Mouse (Mus musculus): ENCODE data around the gene Copg1. TPM values are rescaled to one million over a fixed set of nuclear protein-coding genes. Genes with fewer than 3 reads are reported as not detected.
A peak's percentile ranks its signal among the peaks of the same experiment; 100 is the strongest.

Copg1 gene
- 10 to 100 TPM; 38.3 to 41.1 (median 40.0) TPM for total RNA-seq (2022)

DNA sequence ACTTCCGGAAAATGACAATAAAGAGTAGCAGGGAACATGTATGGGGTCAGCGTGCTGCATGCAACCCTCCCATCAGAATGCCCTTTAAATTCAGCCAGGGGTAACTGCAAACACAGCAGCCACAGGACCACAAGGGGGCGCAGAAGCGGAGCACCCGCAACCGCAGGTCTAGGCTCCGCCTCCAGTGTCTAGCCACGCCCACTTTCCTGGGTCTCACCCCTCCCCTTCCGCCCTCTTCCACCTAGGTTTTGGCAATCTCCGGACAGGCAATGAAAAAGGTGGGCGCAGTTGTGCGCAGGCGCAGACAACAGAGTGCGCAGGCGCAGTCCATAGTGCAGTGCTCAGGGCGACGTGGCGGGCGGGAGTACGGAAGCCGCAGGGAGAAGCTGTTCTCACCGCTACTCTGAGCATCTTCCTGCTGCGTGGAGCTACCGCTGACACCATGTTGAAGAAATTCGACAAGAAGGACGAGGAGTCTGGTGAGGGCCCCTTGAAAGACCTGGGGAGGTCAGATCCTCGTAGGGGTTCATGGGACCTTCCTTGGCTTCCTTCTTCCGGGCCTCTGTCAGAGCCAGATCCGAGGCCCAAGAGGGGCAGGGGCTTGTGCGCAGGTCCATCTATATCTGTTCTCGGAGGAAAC, at the start of gene Copg1:
Gene Copg1, plus strand, starts transcription at position 221 of the 640 bp plus-strand sequence.
- DNase-seq (ENCODE audit: low spot score), result peak; percentile 100

DNA sequence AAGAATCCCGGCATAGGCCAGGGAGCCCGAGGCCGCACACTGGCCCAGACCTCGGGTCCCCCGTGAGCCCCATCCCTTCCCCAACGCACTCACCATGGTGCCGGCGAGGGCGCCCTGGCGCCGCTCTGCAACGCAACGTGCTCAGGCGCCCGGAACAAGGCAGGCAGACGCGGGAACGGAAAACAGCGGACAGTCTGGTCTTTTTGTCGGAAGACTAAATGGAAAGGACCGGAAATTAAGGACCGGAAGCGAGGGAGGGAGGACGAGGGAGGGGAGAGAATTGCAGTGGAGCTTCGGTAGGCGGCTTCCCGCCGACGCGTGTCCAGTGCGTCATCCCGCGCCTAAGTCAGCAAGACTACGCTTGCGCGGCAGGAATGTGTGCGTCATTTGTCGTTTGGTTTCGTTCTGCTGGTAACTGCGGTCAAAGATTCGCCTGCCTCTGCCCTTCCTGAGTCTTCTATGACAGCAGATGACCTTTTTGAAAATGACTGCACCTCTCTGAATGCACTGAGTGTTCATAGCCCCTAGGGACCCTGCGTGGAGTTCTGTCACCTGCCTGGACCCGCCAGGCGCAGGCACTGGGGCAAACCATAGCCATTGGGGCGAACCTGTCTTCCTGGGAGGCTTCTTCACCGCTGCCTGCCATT, 48.9 kb upstream of the Copg1 start, which contains the start of gene Isy1:
Gene Isy1, minus strand, starts transcription at position 248 of the 647 bp plus-strand sequence.
- DNase-seq (ENCODE audit: low spot score), result peak; percentile 97

DNA sequence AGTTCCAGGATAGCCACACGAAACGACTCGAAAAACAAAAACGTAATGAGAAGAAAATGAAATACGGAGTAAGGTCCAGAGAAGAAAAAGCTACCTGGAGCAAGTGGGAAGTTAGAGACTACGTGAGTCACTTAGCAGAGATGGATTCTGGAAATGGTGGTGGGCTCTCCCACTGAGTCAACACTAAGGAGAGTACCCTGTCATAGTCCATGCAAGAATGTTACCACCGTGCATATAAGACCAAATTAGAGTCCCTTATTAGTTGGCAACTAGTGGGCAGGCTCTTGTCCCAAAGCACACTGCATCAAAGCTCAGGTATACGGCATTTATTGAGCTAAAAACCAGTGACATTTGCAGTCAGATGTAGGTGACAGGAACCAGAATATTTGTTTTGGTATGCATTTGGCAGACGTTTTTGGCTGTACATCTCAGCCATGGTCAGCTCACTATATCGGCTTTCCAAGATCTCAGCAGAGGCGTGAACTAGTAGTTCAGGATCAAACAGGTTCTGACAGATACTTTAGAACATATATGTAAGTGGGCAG, 47.7 kb upstream of the Copg1 start:
- no peak for DNase-seq (ENCODE audit: low spot score)

DNA sequence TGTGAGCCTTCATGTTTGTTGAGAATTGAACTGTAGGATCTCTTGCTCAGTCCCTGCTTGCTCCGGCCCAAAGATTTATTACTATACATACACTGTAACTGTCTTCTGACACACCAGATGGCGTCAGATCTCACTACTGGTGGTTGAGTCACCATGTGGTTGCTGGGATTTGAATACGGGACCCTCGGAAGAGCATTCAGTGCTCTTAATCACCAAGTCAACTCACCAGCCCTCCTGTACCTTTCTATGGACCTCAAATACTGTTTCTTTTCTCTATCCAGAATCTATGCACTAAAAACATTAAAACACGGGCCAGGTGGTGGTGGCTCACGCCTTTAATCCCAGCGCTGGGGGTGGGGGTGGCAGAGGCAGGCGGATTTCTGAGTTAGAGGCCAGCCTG, 46.0 kb upstream of the Copg1 start:
- no peak for DNase-seq (ENCODE audit: low spot score)

DNA sequence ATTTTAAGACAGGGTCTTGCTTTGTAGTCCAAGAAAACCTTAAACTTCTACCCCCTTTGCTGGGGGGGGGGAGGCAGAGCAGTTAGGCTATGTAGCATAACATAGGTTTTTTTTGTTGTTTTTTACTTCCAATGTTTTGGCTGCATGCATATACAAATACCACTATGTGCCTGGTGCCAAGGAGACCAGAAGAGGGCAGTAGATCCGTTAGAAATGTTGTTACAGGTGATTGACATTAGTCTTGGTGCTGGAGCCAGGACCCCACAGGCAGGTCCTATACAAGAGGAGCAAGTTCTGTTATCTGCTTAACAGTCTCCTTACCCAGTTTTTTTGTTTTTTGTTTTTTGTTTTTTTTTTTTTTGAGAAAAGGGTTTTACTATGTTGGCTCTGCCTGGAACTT, 45.4 kb upstream of the Copg1 start:
- DNase-seq (ENCODE audit: low spot score), result no peak

DNA sequence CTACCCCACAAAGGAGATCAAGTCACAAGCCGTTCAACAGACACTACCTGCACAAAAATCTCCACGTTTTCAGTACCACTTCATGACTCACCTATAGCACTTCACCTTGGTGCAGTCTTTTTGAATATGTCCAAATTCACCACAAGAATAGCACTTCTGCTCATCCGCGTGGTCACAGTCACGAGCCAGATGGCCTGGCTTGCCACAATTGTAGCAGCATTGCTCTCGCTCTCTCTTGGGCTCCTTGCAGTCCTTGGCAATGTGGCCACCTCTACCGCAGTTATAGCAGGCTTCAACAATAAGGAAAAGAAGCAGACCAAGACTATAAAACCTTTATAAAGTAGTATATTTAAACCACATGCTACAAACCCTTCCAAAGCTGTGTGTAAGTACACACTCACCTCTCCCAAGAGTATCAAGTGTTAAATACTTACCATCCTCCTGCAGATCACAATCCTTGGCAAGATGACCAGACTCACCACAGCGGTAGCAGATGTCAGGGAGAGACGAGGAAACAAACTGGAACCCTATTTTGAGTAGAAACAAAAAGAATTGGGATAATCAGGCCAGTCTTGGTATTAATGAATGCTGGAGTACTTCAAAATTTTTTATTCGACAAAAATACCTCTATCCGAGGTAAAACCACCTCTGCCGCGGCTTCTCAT, 42.5 kb upstream of the Copg1 start:
- no peak for DNase-seq (ENCODE audit: low spot score)

DNA sequence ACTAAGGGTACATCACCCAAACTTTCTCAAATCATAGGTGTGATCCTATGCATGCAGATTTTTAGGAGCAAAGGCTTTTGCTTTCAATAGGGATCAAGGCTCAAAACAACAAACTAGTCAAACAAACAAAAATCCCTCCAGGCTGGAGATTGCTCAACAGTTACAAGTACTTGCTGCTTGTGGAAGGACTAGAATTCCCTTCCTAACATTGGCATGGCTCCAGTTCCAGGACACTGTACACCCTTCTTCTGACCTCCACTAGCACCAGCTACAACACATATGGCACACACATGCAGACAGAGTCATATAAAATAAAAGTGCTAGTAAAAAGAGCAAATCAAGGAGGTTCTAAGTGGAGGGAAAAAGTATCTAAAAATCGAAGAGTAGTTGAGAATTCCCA, 40.8 kb upstream of the Copg1 start:
- no peak for DNase-seq (ENCODE audit: low spot score)

DNA sequence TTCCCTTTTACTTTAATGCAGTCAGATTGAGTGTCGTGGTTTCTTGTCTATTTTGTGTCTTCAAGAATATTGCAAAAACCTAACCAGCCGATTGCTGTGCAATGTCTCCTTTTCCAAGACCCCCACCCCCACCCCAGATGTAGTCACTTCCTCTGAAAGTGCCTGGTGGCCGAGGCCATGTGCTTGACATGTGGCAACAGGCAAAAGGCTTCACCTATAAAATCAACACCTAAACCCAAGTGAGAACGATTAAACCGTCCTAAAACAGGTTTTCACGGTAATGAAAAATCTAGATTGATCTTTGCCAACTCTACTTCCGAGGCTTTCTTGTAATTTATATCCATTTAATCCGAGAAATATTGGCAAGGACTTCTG, 37.8 kb upstream of the Copg1 start:
- DNase-seq (ENCODE audit: low spot score), result no peak

DNA sequence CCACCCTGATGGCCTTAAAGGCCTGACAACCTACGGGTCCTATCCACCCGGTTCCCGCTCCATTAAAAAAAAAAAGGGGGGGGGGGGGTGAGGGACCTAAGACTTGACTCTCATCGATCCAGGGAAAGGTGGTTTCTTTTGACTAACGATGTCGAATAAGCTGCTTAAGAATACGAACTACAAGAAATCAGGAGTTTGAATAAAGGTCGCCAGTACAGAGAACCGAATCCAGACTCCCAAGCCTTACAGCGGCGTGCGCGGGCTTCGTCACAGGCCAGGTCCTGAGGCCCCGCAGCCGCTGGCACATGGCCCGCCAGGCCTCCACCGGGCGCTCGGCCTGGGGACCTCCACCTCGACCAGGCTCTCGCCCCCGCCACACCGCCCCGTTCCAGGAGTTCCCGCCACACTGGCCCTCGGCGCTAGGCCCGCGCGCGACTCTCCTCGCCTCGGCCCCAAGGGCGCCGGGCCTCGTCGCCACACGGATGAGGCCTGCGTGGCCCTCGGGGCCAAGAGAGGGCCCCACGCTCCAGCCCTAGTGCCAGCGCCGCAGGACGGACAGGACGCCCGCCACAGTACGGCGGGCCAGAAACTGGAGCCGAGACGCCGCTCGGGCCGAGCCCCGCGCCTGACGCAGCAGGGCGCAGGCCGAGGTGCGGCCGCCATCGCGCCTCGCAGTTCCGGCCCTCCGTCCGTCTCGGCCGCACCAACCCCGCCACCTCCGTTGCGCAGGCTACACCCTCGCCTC, 37.3 kb upstream of the Copg1 start:
- peak; percentile 46 for DNase-seq (ENCODE audit: low spot score)

DNA sequence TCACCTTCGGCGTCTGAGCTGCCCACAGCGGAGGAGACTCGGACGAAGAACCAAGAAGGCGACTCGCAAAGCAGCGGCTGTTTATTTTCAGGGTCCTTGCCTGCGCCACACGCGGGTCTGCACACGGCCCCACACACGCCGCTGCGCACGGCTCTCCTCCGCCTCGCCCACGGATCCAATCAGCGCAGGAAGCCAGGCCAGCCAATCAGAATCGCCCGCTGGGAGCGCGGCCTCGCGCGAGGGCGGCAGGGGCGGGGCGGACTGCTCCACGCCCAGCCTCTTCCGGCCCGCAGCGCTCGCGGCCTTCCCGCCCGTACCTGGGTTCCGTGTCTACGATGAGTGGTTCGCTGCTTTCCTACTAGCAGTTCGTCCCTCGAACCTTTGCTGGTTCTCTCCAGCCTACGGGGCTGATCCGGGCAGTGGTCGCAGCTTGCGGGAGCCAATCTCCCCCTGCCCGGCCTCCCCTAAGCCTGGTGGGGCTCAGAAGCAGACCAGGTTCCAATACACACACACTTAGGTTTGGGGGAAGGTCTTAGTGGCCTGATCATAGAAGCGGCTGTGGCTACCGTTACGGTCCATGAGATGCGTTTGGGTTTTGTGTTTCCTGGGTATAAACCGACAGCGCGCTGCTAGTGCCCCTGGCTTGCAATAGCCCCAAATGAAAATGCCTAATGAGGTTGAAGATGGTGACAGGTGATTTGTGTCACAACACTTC, 36.6 kb upstream of the Copg1 start, which contains the start of gene Cnbp:
Gene Cnbp, minus strand, starts transcription at position 207 of the 715 bp plus-strand sequence.
- peak; percentile 93 for DNase-seq (ENCODE audit: low spot score)

DNA sequence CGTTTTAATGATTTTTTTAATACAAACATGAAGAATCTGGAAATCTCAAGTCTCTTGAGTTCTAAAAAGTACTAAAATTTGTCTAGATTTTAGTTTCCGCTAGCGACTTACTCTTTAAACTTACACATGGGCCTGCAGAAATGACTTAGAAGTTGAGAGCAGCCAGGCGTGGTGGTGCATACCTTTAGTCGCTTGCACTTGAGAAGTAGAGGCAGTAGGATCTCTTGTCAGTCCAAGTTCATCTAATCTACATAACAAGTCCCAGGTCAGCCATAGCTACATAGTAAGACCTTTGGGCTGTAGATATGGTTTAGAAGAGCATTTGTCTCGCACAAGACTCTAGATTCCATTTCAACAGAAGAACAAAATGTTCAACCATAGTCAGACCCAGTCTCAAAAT, 35.7 kb upstream of the Copg1 start:
- no peak for DNase-seq (ENCODE audit: low spot score)

DNA sequence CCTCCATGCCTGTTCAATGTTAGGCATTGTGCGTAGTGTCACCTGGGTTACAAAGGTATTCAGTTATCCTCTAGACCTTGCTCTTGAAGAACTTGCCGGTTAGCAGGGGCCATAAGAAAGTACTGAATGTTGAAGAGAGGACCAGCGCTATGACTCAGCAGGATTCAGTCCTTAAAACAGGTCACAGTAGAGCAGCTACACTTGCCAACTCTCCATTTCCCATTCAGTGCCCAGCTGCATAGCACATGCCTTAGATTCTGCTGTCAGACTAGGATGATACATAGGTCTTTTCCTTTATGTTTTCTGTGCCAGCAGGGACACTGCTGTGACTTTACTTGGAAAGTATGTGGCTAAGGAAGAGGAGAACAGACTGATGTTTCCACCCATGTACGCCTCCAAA, 34.2 kb upstream of the Copg1 start:
- no peak for DNase-seq (ENCODE audit: low spot score)

DNA sequence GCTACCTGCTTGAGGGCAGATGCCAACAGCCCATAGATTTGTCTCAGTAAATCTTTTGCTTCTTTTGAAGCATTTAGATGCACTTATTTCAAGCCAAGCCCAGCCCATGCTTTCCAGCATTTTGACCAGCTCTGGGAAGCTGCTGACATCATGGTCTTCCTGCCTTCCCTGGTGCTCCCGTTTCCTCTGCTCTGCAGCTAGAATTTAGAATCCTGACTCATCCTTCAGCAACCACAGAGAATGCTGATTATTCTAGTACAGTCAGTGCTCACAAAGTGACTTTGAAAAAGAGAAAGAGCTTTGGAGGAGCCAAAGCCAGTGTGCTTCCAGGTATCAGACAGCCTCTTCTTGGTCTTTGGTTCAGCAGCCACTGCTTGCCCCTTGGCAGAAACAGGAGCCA, 30.5 kb upstream of the Copg1 start:
- no peak for DNase-seq (ENCODE audit: low spot score)

DNA sequence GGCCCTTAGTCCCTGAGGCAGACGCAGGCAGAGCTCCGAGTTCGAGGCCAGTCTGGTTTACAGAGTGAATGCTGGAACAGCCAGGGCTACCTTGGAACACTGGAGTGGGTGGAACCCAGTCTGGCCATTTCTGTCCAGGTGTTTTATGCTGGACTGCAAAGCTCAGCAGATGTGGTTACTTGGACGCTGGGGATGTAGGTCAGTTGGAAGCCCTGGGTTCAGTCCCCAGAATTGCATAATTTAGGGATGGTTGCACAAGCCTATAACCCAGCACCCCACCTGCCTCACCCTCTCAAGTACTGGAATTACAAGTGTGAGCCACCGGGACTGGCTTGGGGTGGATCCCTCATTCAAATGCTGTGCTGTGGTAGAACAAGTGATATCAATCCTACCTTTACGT, 21.4 kb upstream of the Copg1 start:
- DNase-seq (ENCODE audit: low spot score), result no peak

DNA sequence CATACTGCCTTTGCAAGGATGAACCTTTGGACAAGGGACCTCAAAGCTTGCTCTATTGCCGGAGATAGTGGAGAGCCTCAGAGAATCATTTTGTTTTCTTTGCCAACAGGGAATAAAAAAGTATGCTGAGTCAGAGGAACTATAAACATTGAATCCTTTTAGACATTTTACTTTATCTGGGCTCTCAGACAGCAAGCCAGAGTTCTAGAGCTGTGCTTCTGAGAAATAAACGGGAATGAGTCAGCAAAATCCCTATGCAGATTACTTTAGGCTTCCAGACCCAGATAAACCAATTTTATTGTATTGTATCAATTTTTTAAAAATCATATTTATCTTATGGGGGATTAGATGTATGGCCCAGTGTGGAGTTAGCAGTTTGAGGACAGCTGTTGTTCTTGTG, 20.4 kb upstream of the Copg1 start:
- DNase-seq (ENCODE audit: low spot score), result no peak

DNA sequence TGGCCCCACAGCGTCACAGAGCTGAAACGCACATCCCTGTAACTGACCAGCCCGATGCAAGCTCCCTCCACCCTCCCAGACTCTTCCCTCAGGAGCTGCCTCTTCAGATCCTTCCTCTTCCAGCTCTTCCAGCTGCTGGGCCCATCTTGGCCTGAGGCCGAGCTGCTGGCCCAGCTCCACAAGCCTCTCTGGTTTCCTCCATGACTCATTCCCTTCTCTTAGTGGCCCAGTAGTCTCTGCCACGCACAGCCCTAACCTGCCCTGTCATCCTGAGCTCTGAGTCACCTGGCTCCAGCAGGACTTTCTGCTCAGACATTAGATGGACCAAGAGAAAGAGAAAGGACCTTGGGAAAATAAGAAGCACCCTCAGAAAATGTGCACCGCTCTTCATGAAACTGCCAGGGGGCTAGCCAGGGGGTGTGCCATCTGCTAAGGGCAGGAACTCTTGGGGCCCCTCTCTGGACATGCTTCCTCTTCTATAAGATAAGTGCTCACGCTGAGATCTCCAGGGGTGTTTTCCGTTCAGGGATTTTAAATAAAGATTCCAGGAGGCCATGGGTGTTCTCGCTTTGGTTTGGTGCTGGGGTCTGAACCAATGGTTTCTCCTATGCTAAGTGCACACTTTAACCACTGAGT, 18.6 kb upstream of the Copg1 start:
- DNase-seq (ENCODE audit: low spot score), result peak; percentile 79

DNA sequence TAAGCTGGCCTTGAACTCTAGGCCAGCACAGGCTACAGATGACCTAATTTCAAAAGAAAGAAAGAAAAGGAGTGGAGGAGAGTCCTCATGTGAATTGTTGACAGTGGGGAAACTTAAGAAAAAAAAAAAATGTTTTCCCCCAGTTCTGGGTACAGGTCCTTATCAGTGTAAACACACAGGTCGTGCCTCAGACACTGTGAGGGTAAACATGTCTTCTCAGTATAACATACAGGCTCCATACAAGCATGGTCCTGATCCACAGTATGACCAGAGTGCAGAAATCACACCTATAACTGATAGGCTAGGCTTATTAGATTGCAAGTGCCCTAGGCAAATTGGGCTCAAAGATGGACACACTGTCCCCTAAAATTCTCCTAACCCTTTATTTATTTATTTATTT, 17.2 kb upstream of the Copg1 start:
- DNase-seq (ENCODE audit: low spot score), result no peak

DNA sequence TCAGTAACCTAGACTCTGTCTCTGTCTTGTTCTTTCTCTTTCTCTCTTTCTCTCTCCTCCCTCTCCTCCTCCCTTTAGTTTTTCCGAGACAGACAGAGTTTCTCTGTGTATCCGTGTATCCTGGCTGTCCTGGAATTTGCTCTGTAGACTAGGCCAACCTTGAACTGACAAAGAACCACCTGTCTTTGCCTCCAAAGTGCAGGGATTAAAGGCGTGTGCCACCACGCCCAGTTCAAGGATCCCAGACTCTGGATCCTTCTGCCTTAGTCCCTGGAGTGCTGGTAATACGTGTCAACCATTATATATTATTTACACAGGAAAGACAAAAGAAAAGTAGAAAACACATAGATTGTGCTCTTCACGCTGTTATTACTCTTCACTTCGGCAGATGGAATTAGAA, 16.4 kb upstream of the Copg1 start:
- DNase-seq (ENCODE audit: low spot score), result no peak

DNA sequence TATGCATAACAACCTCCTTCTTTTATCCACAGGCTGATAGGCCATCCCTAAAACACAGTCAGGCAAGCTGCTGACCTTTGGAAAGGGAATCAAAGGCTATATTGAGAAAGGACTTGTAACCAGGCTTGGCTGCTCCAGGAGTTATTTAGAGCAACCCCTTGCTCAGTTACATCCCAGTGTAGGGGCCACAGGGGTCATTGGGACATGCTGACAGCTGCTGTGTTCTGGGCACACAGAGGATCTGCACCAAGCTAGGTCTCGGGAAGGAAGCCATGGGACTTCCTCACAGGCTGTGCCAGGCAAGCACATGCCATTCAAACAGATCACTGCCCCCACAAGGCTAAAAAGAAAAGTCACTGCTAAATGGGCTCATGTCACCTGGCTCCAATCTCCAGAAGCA, 14.5 kb upstream of the Copg1 start:
- peak; percentile 64 for DNase-seq (ENCODE audit: low spot score)

DNA sequence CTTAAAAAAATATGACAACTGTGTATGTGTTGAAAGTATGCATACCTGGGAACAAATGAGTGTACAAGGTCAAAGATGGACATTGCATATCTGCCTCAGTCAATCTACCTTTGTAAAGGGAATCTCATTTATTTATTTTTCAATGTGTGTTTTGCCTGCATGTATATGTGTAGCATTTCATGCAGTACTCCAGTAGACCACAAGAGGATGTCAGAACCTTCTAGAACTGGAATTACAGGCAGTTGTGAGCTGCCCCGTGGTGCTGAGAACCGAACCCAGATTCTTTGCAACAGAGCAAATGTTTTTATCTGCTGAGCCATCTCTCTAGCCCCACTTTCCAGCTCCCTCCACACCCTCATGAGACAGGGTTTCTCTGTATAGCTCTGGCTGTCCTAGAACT, 13.7 kb upstream of the Copg1 start:
- DNase-seq (ENCODE audit: low spot score), result no peak

DNA sequence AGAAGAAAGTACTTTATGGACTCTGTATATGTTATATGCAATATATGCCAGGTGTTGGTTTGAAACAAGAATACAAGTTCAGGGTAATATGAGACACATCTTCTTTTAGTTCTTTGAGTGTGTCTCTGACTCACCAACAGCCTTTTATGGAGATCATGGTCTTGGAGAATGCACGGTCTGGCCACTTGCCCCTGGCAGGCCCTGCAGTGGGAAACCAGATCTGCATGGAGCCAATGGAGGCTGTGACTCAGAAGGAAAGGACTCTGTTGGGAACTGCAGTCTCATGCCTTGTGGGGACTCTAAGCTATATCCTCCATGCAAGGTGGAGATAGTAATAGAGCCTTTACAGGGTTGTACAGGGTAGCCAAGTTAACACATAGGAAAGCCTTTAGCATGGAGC, 12.5 kb upstream of the Copg1 start:
- DNase-seq (ENCODE audit: low spot score), result peak; percentile 79

Measured in heart, adult 8-10 months (tissue).